Mouse (Mus musculus) induced T-regulatory cell, adult 2 months (primary cell): ENCODE data around the gene Incenp.
"Not testable (repeated sequence)": the region's sequence is repeated elsewhere in the genome, so short reads cannot be mapped to it uniquely, and the experiment has no call there.

Source experiments
- DNase-seq: peaks from one replicate; pipeline ENCODE4 v3.0.0-alpha.2; 2012; ENCODE audit warnings: low read depth

The Incenp gene

DNA sequence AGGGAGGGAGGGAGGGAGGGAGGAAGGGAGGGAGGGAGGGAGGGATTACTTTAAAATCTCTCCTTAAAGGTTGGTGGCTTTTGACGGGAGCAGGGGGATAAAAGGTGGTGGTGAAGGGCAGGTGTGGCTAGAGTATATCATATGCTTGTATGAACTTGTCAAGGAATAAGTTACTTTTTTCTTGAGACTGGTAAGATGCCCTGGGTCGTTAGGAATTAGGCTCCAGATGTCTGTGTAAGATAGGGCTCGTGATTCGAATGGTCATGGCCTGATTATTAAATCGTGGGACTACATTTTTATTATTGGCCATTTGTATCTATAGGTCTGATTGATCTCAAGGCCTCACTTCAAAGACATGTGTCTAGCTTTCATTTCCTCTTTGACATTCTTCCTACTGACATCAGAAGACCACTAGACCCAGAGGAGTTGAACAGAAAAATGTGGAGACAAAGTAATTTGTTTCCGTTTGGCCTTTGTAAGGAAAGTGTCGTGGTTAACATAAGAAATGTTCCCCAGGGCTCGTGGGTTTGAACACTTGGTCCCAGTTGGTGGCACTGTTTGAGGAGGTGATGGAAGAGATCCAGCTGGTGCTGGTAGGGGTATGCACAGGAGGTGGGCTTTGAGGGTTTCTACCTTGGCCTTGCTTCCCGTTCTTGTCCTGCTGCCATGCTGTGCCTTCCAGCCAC lies 19.0 kb upstream of the Incenp start:
- no peak for DNase-seq

DNA sequence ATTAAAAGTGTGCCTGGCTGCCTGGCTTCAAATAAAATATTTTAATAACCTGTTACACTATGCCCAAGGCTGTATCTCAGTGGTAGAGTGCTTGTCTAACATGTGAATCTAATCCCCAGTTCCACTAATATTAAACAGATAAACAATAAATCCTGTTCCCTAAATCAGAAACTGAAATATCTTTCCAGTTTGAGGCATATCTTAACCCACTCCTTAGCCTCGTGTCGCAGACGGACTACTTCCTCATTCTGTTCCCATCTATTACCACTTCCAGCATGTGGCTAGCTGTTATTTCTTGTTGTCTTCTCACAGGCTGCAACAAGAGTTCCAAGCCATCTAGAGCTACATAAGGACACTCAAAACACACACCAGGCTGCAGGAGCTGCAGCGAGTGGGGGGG lies 18.4 kb upstream of the Incenp start:
- DNase-seq = no peak

DNA sequence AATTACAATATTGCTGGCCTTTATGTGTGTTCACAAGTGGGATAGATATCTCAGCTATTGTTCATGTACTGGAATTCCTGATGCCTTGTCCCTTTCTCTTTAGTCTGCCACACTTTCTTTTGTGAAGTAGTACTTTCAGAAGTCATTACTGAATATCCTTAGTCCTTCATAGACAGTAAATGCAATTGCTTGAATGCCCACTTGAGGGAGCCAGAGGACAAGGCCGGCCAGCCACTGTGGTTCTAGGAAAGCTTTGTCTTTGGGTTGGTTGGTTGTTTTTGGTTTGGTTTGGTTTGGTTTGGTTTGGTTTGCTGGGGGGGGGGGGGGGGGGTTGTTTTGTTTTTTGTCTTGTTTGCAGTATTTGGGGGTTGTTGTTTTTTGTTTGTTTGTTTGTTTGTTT lies 16.6 kb upstream of the Incenp start:
- DNase-seq = peak; percentile 92

DNA sequence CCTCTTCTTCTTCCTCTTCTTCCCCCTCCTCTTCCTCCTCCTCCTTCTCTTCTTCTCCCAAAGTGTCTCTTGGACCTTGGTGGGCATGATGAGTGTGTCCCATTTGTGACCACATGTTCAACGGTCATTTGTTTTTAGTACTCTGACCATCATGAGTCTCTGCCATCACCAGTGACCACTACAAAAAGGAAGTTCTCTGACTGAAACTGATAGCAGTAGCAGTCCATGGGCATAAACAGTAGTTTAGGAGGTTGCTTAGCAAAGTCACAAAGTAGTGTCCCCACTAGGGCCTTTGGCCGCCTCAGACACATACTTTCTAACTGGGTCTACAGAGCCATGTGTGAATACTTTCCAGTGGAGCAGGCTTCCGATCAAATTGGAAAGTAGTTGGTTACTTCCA lies 15.0 kb upstream of the Incenp start:
- no peak for DNase-seq

DNA sequence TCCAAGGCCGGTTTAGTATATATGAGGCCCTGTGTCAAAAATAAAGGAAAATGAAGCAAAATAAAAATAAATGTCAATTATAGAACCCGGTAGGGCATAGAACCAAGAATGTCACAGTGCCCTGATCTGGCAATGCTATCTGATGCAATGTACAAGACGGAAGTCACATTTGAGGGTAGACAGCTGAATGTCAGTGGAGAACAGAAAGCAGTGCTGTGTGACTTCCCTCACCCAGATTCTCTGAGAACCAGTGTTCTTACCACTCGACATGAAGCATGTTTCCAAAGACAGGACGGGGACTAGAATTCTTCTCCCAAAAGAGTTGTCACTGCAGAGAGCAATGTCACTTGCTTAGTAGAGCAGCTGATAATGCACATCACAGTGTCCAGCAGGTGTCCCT lies 14.4 kb upstream of the Incenp start:
- DNase-seq = no peak

DNA sequence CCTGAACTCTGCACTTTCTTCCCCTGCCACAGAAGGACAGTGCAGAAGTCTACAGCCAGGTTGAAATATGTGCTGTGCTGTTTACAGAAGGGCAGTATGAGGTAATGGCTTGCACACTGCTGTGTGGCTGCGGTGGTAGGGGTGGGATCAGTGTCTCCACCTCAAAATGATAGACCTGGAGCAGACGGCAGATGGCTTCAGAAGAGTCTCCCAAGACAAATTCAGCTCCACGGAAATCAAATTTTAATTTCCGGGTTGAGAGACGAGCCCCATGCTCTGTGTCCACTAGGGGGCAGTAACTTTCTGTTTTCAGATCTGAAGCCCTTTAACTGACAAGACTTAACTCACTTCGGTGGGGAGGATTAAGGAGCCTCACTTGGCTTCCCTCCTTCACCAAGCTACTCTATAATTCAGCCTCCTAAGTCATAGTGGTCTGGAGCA lies 12.0 kb upstream of the Incenp start:
- DNase-seq = peak; percentile 92

DNA sequence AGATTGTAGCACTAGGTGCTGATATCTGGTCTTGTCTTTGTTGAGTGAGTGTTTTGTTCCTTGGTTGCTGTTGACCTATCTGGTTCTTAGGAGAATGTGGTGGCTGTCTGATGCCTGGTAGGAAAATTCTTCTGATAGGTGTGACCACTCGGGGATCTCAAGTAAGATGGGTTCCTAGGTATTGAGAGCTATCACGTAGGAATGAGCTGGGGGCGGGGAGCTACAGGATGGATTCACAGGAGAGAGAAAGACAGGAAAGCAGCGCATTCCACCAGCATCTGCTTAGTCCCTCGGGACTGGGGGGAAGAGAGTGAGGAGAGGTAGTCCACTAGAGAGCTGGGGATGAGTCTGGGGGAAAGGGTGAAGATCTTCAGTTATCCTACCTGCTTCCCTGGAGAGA lies 10.0 kb upstream of the Incenp start:
- no peak for DNase-seq

DNA sequence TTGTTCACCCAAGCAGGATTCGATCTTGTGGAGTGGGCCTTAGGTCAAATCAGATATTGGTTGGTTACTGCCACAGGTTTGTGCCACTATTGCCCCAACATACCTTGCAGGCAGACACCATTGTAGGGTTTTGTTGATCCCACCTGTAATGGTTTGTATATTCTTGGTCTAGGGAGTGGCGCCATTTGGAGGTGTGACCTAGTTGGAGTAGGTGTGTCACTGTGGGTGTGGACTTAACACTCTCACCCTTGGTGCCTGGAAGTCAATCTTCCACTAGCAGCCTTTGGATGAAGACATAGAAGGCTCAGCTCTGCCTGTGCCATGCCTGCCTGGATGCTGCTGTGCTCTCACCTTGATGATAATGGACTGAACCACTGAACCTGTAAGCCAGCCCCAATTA lies 1.3 kb upstream of the Incenp start:
- not testable (repeated sequence) for DNase-seq

DNA sequence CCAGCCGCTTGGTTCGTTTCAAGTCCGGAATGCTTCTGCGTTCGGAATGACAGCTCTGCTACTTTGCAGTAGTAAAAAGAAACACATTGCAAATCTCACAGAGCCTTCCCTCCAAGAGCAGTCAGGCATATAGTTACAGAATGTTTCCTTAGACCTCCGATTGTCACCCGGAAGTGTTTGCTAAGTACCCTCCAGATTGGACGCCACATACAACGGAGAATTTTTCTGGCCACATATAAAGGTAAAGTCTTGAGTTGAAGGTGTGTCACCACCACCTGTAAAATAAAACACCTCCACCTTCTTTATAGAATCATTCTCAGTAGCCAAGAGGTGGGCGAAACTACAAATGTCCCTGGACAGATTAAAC lies 412 bp upstream of the Incenp start:
- no peak for DNase-seq

DNA sequence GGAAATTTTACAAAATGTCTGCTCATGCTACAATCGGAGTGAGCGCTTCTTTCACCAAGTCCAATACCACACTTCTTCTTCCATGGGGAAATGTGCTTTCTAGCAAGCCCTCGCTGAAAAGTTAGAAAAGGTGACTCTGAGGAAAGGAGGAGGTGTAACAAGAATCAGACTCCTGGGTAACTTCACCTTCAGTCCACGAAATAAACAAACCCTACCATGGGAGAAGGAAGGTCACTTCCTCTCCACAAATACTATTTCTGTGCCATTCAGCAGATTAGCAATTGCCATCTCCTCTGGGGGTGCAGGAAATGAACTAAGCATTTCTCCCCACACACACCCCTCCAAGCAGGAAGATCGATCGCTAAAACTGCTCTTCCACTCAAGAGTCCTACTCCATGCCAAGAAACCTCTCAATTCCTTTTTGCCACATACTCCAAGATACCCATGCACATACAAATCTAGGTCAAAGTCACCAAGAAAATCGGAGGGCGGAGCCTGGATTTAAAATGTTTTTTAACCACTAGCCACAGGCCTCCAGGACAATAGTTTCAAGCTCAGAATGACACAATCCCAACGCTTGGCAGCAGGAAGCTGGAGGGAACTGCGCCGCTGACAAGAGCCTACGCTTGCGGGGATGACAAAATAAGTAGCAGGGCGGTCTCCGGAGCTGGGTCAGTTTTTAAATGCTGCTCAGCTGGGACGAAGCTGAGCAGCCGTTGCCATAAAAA lies 848 bp downstream of the Incenp start:
- DNase-seq = peak; percentile 67

DNA sequence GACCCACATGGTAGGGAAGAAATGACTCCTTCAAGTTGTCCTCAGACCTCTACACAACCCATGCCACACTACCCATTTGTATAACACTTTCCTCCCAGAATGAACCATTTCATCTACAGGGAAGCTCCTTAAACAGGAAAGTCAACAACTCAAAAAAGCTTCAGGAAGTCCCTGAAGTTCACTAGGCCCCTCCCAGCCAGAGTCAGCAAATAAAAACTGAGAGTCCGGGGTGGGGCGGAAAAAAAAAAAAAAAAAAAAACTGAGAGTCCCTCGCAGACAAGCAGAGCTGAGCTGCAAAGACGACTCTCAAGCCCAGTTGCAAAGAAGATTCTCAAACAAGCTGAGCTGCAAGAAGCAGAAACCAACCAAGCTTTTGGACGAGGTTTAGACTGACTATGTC lies 3.3 kb downstream of the Incenp start:
- peak; percentile 55 for DNase-seq

DNA sequence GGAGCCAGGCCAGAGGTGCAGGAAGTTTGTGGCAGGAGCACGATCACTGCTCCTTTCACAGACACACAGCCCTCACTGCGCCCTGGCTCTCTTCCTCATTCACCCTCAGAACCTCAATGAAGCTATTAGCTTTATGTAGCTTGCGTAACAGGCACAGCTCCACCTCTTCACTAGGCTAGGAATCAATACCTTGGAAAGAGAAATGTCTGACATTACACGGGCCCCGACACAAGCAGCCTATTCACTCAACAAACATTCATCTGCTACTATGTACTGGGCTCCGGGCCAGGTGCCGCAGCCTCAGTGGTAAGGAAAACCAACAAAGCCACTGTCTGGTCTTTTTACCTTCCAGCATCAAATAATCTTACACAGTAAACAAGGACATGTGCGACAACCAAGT lies 12.6 kb downstream of the Incenp start:
- DNase-seq = no peak

DNA sequence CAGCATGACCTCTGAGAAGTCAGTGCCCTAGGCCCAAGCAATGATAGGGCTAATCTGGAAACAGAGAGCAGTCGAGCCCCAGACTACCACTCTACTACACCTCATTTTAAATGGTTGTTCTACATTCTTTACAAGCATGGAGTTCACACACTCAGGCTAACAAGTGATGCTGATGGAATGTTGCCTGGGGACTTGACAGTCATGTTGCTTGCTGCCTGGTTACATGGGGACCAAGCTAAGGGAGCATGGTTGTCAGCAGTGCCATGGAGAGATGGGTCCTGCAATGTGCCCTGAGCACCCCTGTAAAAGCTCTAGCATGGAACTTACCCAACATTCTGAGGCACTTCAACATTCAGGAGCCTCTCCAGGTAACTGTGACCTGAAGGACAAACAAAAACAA lies 13.0 kb downstream of the Incenp start:
- no peak for DNase-seq

DNA sequence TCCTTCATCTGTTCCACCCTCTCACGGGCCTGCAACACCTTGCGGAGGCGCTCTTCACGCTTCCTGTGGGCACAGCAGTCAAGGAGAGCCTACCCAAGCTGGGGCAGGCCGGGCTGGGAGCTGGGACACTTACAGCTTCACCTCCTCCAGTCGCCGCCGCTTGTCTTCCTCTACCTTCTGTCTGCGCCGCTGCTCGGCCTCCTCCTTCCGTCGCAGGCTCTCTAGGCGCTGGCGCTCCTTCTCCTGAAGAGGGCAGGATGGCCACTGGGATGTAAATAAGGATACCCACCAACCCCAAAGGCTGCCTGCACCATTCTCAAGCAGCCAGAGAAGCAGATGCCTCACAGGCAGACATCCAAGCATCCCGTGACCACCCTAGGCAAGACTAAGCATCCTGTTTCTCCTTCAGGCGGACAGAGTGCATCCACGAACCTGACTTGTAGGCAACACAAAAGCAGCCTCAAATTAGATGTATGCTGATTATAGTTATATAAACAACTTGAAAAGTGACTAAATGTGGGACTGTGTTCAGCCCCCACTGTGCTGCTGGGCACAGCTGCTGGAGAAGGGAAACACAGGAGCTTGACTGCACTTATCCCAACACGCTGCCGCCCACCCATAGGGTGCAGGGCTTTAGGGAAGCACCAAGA lies 21.0 kb downstream of the Incenp start:
- DNase-seq = no peak

DNA sequence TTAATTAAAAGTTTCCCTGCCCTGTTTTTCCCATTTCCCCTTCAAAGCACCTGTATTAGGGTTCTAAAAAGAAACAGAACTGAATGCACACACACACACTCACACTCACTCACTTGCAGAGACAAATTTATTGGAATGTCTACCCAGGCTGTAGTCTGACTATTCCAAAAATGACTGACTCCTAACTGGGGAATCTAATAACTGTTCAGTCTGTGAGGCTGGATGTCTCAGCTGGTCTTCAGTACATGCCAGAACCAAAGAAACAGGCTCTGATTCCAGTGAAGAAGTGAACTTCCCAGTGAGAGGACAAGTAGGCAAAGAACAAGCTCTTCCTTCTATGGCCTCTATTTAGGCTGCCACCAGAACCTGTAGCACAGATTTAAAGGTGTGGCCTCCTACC lies 33.9 kb downstream of the Incenp start:
- no peak for DNase-seq

DNA sequence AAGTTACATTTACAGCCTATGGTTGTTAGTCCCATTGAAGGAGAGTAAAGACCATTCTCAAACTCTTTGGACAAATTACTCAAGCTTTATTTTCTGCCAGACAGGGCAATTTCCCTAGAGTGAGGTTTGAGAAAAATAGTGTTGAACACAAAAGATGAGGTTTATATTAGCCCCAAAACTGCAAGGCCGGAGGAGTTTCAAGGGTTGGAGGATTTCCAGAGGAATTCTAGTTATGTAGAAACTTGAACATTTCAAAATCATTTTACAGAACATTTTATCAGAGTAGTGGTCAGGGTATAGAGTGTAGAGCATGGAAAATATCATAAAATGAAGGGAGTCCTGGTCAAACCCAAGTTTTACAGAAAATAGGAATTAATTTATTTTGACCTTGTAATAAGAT lies 34.5 kb downstream of the Incenp start:
- DNase-seq = no peak

DNA sequence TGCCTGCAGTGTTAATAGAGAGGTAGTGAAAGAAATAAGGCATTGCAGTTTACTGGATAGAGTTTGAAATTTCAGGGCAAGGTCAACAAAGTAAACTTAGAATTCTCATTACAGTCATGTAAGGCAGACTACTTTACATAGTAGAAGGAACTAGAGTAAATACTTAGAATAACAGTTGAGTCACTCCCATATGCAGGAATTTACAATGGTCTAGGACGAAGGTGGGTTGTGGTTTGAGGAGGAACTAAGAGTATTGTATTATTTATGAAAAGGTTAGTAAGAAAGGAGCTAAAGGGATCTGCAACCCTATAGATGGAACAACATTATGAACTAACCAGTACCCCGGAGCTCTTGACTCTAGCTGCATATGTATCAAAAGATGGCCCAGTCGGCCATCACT lies 38.5 kb downstream of the Incenp start:
- DNase-seq = not testable (repeated sequence)

DNA sequence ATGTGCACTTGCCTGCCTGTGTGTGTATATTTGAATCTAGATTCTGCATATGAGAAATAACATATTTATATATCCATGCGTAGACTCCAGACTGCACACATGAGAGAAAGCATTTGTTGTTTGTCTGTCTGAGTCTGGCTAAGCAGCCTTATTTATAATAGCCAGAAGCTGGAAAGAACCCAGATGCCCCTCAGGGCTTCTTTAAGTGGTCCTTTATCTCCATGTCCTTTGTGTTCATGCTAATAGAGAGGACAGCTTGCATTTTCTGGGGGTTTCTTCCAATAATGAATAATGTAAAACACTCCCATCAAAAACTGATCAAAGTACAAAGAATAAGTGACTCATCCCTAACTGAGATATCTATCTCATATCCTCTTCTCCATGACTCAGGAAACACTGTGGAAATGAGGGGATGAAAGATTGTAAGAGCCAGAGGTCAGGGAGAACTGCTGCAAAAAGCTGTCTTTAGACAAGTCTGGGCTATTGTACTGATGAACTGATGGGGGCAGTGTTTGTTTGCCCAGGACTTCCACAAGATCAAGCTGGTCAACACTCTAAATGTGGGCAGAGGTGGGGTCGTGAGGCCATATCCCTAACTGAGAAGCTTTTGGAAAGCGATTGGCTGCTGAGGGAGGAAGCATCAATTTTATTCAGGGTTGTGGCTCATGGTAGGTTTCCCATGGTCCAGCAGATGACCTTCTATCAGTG lies 49.8 kb downstream of the Incenp start:
- not testable (repeated sequence) for DNase-seq

DNA sequence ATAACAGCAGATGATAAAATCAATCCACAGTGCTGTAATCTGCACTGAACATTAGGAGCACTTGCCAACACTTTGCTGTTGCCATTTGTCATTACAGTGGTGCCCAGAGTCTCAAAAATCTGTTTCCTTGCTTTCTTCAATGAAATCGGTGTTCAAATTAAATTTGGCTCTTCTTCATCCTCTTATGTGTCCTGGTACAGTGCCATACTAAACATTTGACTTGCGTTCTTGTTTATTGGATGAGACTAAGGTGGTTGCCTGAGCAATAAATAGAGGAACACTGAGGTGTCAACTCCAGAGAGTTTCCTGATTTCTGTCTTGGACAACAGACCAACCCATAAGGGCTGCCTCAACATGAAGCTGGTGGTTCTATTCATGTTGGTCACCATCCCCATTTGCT lies 52.1 kb downstream of the Incenp start, which contains the start of gene Scgb2a2:
TSS of gene Scgb2a2 (plus strand) at position 301 of the 400 bp plus-strand sequence.
- no peak for DNase-seq

DNA sequence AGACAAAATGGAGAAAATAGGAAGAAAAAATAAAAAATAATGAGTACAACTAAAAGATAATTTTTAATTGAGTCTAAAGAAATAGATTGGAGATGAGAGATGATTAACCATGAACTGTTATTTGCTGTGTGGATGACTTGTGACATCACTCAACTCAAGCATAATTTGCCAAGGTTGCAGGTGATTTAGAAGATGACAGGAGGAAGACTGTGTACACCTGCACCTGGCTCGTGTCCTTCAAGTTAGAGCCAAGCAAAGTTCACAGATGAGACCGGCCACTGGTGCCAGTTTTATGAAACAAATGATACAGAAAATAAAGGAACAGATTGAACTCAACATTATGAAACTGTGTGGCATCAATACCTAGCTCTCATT lies 62.0 kb downstream of the Incenp start:
- no peak for DNase-seq

DNA sequence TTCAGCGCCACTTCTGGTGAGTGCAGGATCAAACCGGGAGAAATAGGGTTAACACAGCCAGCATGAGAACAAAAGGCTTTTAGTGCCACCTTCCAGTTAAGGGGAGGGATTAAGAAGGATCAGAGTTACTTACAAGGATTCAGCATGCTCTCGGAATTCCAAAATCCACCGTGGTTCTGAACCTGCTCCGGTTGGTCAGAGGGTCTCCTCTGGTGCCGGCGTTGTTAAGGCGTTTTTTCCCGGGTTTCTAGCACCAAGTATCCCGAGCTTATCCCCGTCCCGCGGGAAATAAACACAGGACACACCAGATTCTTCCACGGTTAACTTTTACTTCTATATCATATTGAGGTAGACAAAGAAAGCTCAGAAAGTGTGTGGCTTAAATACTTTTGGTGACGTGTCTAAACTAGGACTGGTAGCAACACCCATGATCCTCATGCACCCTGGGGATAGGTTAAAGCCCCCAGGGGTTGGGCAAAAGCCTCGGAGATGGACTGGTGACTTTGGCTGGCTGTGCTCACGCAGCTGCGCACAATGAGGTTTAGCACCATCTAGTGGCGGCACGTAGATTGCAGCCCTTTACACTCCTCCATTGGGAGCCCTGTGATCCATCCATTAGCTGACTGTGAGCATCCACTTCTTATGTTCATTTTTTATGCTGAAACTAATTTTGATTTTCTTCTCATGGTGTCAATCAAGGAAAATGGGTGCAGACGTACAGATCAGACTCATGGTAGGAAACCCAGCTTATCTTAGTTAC lies 62.6 kb downstream of the Incenp start:
- DNase-seq = peak; percentile 27
